22 mouse cellular contexts compared by ENCODE assay signal in the genomic region with DNA sequence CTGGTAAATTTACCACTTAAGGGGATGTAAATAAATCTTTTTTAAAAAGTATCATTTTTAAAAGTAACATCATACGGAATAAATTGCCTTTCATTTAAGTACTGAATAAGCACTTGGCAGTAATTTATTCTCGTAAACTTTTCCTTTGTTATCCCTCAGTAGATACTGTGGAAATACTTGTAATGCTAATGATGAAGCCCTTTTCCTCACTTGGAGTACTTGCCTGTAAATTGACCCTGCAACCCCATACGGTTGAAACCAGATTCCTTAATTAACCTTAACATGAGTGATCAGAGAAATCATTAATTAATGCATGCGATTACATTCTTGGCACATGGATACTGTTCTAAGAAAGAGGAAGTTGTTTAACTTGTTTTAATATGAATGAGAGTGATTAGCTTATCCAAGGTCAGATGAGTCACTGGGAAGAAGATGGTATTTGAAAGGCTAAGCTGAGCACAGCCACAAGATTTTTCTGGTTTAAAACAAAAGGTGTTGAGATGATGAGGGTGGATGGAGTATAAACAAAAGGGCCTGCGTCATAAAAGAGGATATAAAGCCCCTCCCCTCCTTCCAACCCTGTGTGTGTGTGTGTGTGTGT.
A peak's percentile ranks its signal among the peaks of the same experiment; 100 is the strongest.
DNase-seq lines count a peak whose midpoint lies in the region; ATAC-seq and TF ChIP-seq lines count a peak whose summit lies in the region.
"Had no signal": no experiment of that assay in that cellular context is flagged by ENCODE, and none has a peak within 500 bp of the region (broad histone marks: within the 10 kb centered on the region; RNA-seq: fewer than 3 reads in every experiment).

No protein-coding gene starts in this region.

- DNase-seq in embryonic facial prominence, embryonic 14.5 days (ENCODE audit: low spot score), result no peak
- no peak for DNase-seq in embryonic facial prominence, embryonic 10.5 days (ENCODE audit: low spot score)
- DNase-seq in 416B (ENCODE audit: low read depth) (peak; percentile 16), WW6 (ENCODE audit: low read depth, low spot score) (peak; percentile 38)
- no peak for DNase-seq in left cerebral cortex, postnatal 25 days (ENCODE audit: low spot score in 2 of 2)
- DNase-seq in cerebellum, adult 11-12 months, result no peak
- DNase-seq: adrenal gland, postnatal 10 days; cerebellum, adult 2 months; heart, postnatal 10 days; kidney, postnatal 25 days; layer of hippocampus, adult 9-11 months; liver, embryonic 13.5 days; right cerebral cortex, postnatal 25 days; thymus, postnatal 14 days had no signal

- no peak for TF ChIP-seq CTCF in intestine, postnatal 0 days (IDR thresholded peaks at IDR 0.05; ENCODE audit: low read depth)

- no peak overlapping the region for H3K27ac ChIP-seq in embryonic facial prominence, embryonic 14.5 days (replicated peaks; ENCODE audit: low read depth, low read length)
- H3K27ac ChIP-seq in embryonic facial prominence, embryonic 10.5 days (replicated peaks), result no peak overlapping the region
- no peak overlapping the region for H3K27ac ChIP-seq in intestine, embryonic 15.5 days
- no peak overlapping the region for H3K27ac ChIP-seq in intestine, postnatal 0 days (ENCODE audit: low read depth, low read length)
- H3K27ac ChIP-seq: embryonic facial prominence, embryonic 15.5 days; limb, embryonic 12.5 days; liver, embryonic 13.5 days; lung, embryonic 15.5 days; macrophage; midbrain, embryonic 12.5 days had no signal

- 62% methylated on average over 5 of the region's 5 CpGs for WGBS in embryonic facial prominence, embryonic 14.5 days
- 73% methylated on average over 5 of the region's 5 CpGs for WGBS in embryonic facial prominence, embryonic 10.5 days
- WGBS in intestine, embryonic 15.5 days, result 55% methylated on average over 5 of the region's 5 CpGs
- whole genome bisulfite sequencing in intestine, postnatal 0 days, result 39% methylated on average over 5 of the region's 5 CpGs

- no peaks in the 10 kb centered on the region for H3K36me3 ChIP-seq in embryonic facial prominence, embryonic 14.5 days (ENCODE audit: control insufficient read depth, insufficient read depth, low read length)
- H3K36me3 ChIP-seq in embryonic facial prominence, embryonic 10.5 days (replicated peaks), result 0 out of 2 replicates have a peak, but pooled peaks cover 3% of the 10 kb centered on the region
- no peaks in the 10 kb centered on the region for H3K36me3 ChIP-seq in intestine, embryonic 15.5 days
- H3K36me3 ChIP-seq in intestine, postnatal 0 days (ENCODE audit: control insufficient read depth, insufficient read depth), result no peaks in the 10 kb centered on the region
- H3K36me3 ChIP-seq: embryonic facial prominence, embryonic 15.5 days; limb, embryonic 12.5 days; liver, embryonic 13.5 days; lung, embryonic 15.5 days; midbrain, embryonic 12.5 days had no signal

- no peaks in the 10 kb centered on the region for H3K27me3 ChIP-seq in embryonic facial prominence, embryonic 14.5 days (replicated peaks; ENCODE audit: control insufficient read depth, insufficient read depth, low read length)
- H3K27me3 ChIP-seq in embryonic facial prominence, embryonic 10.5 days (replicated peaks; ENCODE audit: low read depth, poor library complexity, severe bottlenecking), result no peaks in the 10 kb centered on the region
- H3K27me3 ChIP-seq in intestine, embryonic 15.5 days (replicated peaks), result no peaks in the 10 kb centered on the region
- no peaks in the 10 kb centered on the region for H3K27me3 ChIP-seq in intestine, postnatal 0 days (replicated peaks; ENCODE audit: control insufficient read depth, insufficient read depth, low read length)
- H3K27me3 ChIP-seq: embryonic facial prominence, embryonic 15.5 days; limb, embryonic 12.5 days; liver, embryonic 13.5 days; lung, embryonic 15.5 days; midbrain, embryonic 12.5 days had no signal

- H3K4me3 ChIP-seq in embryonic facial prominence, embryonic 14.5 days (ENCODE audit: low read depth, low read length), result no peak overlapping the region
- no peak overlapping the region for H3K4me3 ChIP-seq in embryonic facial prominence, embryonic 10.5 days
- H3K4me3 ChIP-seq in intestine, embryonic 15.5 days (replicated peaks), result no peak overlapping the region
- no peak overlapping the region for H3K4me3 ChIP-seq in intestine, postnatal 0 days (ENCODE audit: low read depth, low read length)
- H3K4me3 ChIP-seq: embryonic facial prominence, embryonic 15.5 days; limb, embryonic 12.5 days; liver, embryonic 13.5 days; lung, embryonic 15.5 days; midbrain, embryonic 12.5 days had no signal

- H3K9me3 ChIP-seq in embryonic facial prominence, embryonic 14.5 days (ENCODE audit: control insufficient read depth, low read length), result no peaks in the 10 kb centered on the region
- H3K9me3 ChIP-seq in embryonic facial prominence, embryonic 10.5 days, result peaks cover 4% of the 10 kb centered on the region
- H3K9me3 ChIP-seq in intestine, embryonic 15.5 days, result no peaks in the 10 kb centered on the region
- no peaks in the 10 kb centered on the region for H3K9me3 ChIP-seq in intestine, postnatal 0 days (ENCODE audit: control insufficient read depth)
- H3K9me3 ChIP-seq: embryonic facial prominence, embryonic 15.5 days; liver, embryonic 13.5 days; lung, embryonic 15.5 days had no signal

- H3K4me1 ChIP-seq in embryonic facial prominence, embryonic 14.5 days (ENCODE audit: control insufficient read depth, insufficient read depth, low read length), result no peaks in the 10 kb centered on the region
- 0 out of 2 replicates have a peak, but pooled peaks cover 2% of the 10 kb centered on the region for H3K4me1 ChIP-seq in embryonic facial prominence, embryonic 10.5 days
- no peaks in the 10 kb centered on the region for H3K4me1 ChIP-seq in intestine, embryonic 15.5 days (replicated peaks)
- H3K4me1 ChIP-seq in intestine, postnatal 0 days (replicated peaks; ENCODE audit: control insufficient read depth, insufficient read depth, low read length), result no peaks in the 10 kb centered on the region
- H3K4me1 ChIP-seq: embryonic facial prominence, embryonic 15.5 days; limb, embryonic 12.5 days; liver, embryonic 13.5 days; lung, embryonic 15.5 days had no signal

- intact Hi-C loops in left cerebral cortex, postnatal 25 days (cut with DNase I), result no loop called here

- H3K4me2 ChIP-seq in embryonic facial prominence, embryonic 14.5 days (ENCODE audit: low read depth, low read length), result no peak overlapping the region
- no peak overlapping the region for H3K4me2 ChIP-seq in intestine, embryonic 15.5 days (replicated peaks)
- H3K4me2 ChIP-seq in intestine, postnatal 0 days (replicated peaks; ENCODE audit: low read depth), result no peak overlapping the region
- H3K4me2 ChIP-seq: embryonic facial prominence, embryonic 15.5 days; limb, embryonic 12.5 days; liver, embryonic 13.5 days; lung, embryonic 15.5 days; midbrain, embryonic 12.5 days had no signal

- H3K9ac ChIP-seq in embryonic facial prominence, embryonic 14.5 days (ENCODE audit: low read depth, low read length), result no peak overlapping the region
- no peak overlapping the region for H3K9ac ChIP-seq in intestine, embryonic 15.5 days
- no peak overlapping the region for H3K9ac ChIP-seq in intestine, postnatal 0 days (ENCODE audit: low read depth, low read length)
- H3K9ac ChIP-seq: embryonic facial prominence, embryonic 15.5 days; limb, embryonic 12.5 days; liver, embryonic 13.5 days; lung, embryonic 15.5 days; midbrain, embryonic 12.5 days had no signal

- 0 out of 2 replicates have a peak, but pooled peaks have one; percentile 26 for ATAC-seq in embryonic facial prominence, embryonic 14.5 days (ENCODE audit: low read depth)
- peak; percentile 28; the same call in 1 of the 2 replicates for ATAC-seq in intestine, embryonic 15.5 days
- ATAC-seq in intestine, postnatal 0 days, result no peak
- ATAC-seq: hindbrain, embryonic 16.5 days had no signal

Comparison
In these comparisons a context has a peak if more than half of its experiments do, and no peak if none do; other contexts are left out.
1. DNase-seq: peak in 416B (single experiment) and WW6 (single experiment); none in embryonic facial prominence, embryonic 14.5 days (single experiment), embryonic facial prominence, embryonic 10.5 days (single experiment), left cerebral cortex, postnatal 25 days (0 of 2) and cerebellum, adult 11-12 months (single experiment).